In genomic region chr11:19025976-19026520, GRCm38 (mm10) we compare ENCODE assay signal across 9 mouse cellular contexts. TPM values are rescaled to one million over a fixed set of nuclear protein-coding genes. Genes with fewer than 3 reads are reported as not detected.
DNase-seq lines count a peak whose midpoint lies in the region; ATAC-seq and TF ChIP-seq lines count a peak whose summit lies in the region.
"Had no signal": no experiment of that assay in that cellular context is flagged by ENCODE, and none has a peak within 500 bp of the region (broad histone marks: within the 10 kb centered on the region; RNA-seq: fewer than 3 reads in every experiment).

No protein-coding gene starts in this region.

- no peak for TF ChIP-seq CTCF in embryonic fibroblast, embryonic 13.5 days (IDR thresholded peaks at IDR 0.05; ENCODE audit: borderline replicate concordance, insufficient read depth, low read length)
- no peak for TF ChIP-seq CTCF in hindbrain, postnatal 0 days (IDR thresholded peaks at IDR 0.05; ENCODE audit: low read depth)

- no peak overlapping the region for H3K27ac ChIP-seq in kidney, embryonic 16.5 days (ENCODE audit: low read length)
- H3K27ac ChIP-seq in embryonic fibroblast, embryonic 13.5 days (ENCODE audit: insufficient read depth, low read length): no peak overlapping the region
- peak overlapping the region; percentile 72 for H3K27ac ChIP-seq in hindbrain, postnatal 0 days
- no peak overlapping the region for H3K27ac ChIP-seq in midbrain, embryonic 15.5 days

- DNase-seq in kidney, adult 18-20 months: no peak
- DNase-seq in hindbrain, postnatal 0 days (ENCODE audit: low spot score): no peak
- DNase-seq in thymus, postnatal 4 days: no peak
- DNase-seq in urinary bladder, postnatal 4 days (ENCODE audit: low spot score in 2 of 2): no peak
- no peak for DNase-seq in c-Kit-positive CD71-positive TER-119-positive erythroid progenitor cells, embryonic 14.5 days (ENCODE audit: low spot score)

- ATAC-seq in kidney, embryonic 16.5 days (ENCODE audit: low FRiP score, low TSS enrichment): no peak
- ATAC-seq in hindbrain, postnatal 0 days: no peak
- no peak for ATAC-seq in midbrain, embryonic 15.5 days (replicated peaks)
- ATAC-seq: Patski had no signal

- H3K4me1 ChIP-seq in kidney, embryonic 16.5 days (ENCODE audit: insufficient read depth, low read length): peaks cover 32% of the 10 kb centered on the region
- peaks cover 4% of the 10 kb centered on the region; the same call in 1 of the 2 replicates for H3K4me1 ChIP-seq in embryonic fibroblast, embryonic 13.5 days (ENCODE audit: control insufficient read depth, insufficient read depth, low read length)
- H3K4me1 ChIP-seq in hindbrain, postnatal 0 days (ENCODE audit: insufficient read depth, low read length): peaks cover 10% of the 10 kb centered on the region; the same call in 1 of the 2 replicates
- peaks cover 18% of the 10 kb centered on the region for H3K4me1 ChIP-seq in midbrain, embryonic 15.5 days

- H3K36me3 ChIP-seq in kidney, embryonic 16.5 days (ENCODE audit: insufficient read depth, low read length): no peaks in the 10 kb centered on the region
- H3K36me3 ChIP-seq in hindbrain, postnatal 0 days (ENCODE audit: insufficient read depth, low read length): no peaks in the 10 kb centered on the region
- no peaks in the 10 kb centered on the region for H3K36me3 ChIP-seq in midbrain, embryonic 15.5 days (replicated peaks)

- peaks cover 3% of the 10 kb centered on the region for H3K27me3 ChIP-seq in kidney, embryonic 16.5 days (ENCODE audit: insufficient read depth, low read length)
- H3K27me3 ChIP-seq in hindbrain, postnatal 0 days (ENCODE audit: insufficient read depth, low read length): no peaks in the 10 kb centered on the region
- peaks cover 33% of the 10 kb centered on the region; the same call in 1 of the 2 replicates for H3K27me3 ChIP-seq in midbrain, embryonic 15.5 days (replicated peaks)

- no peaks in the 10 kb centered on the region for H3K9me3 ChIP-seq in kidney, embryonic 16.5 days (ENCODE audit: low read length)
- no peaks in the 10 kb centered on the region for H3K9me3 ChIP-seq in hindbrain, postnatal 0 days (ENCODE audit: low read length)
- H3K9me3 ChIP-seq in midbrain, embryonic 15.5 days: no peaks in the 10 kb centered on the region

- 8% methylated on average over 11 of the region's 11 CpGs for WGBS in kidney, embryonic 16.5 days
- WGBS in hindbrain, postnatal 0 days: 5% methylated on average over 11 of the region's 11 CpGs
- 4% methylated on average over 11 of the region's 11 CpGs for WGBS in midbrain, embryonic 15.5 days

- H3K4me3 ChIP-seq in kidney, embryonic 16.5 days (ENCODE audit: low read length): peak overlapping the region; percentile 59
- peak overlapping the region; percentile 43; the same call in 1 of the 2 replicates for H3K4me3 ChIP-seq in embryonic fibroblast, embryonic 13.5 days (ENCODE audit: insufficient read depth, low read length)
- H3K4me3 ChIP-seq in hindbrain, postnatal 0 days (ENCODE audit: low read length): peak overlapping the region; percentile 51
- peak overlapping the region; percentile 40 for H3K4me3 ChIP-seq in midbrain, embryonic 15.5 days

- H3K9ac ChIP-seq in kidney, embryonic 16.5 days (replicated peaks; ENCODE audit: low read length): peak overlapping the region; percentile 85
- peak overlapping the region; percentile 75 for H3K9ac ChIP-seq in hindbrain, postnatal 0 days (replicated peaks; ENCODE audit: low read length)
- peak overlapping the region; percentile 48; the same call in 1 of the 2 replicates for H3K9ac ChIP-seq in midbrain, embryonic 15.5 days

- peak overlapping the region; percentile 97 for H3K4me2 ChIP-seq in kidney, embryonic 16.5 days (replicated peaks; ENCODE audit: low read depth, low read length)
- peak overlapping the region; percentile 99 for H3K4me2 ChIP-seq in hindbrain, postnatal 0 days (ENCODE audit: low read depth, low read length)
- H3K4me2 ChIP-seq in midbrain, embryonic 15.5 days: peak overlapping the region; percentile 91

- no peak for TF ChIP-seq POLR2A in embryonic fibroblast, embryonic 13.5 days (IDR thresholded peaks at IDR 0.05; ENCODE audit: low read depth, low read length)

RNA-seq across cellular contexts. Expression of gene Meis1, which starts 7.3 kb away (rescaled TPM):
- polyA plus RNA-seq in kidney, embryonic 16.5 days (2015; fragmentation: Nextera tagmentation; extraction: Ambion mirVana): 124 and 127 TPM in 2 replicates
- 22.1 and 34.6 TPM in 2 replicates for polyA plus RNA-seq in embryonic fibroblast, embryonic 13.5 days (2011; ENCODE audit: insufficient read length, low read depth, missing spikeins)
- 89.3 and 99.4 TPM in 2 replicates for total RNA-seq in hindbrain, postnatal 0 days (2014; rRNA removed)
- 112 and 114 TPM in 2 replicates for polyA plus RNA-seq in hindbrain, postnatal 0 days (2015; fragmentation: Nextera tagmentation; extraction: Ambion mirVana)
- 38.5 and 43.1 TPM in 2 replicates for polyA plus RNA-seq in midbrain, embryonic 15.5 days (2015; fragmentation: Nextera tagmentation; extraction: Ambion mirVana)
